Mouse (Mus musculus): ENCODE results near the gene Maml2.
"Not testable (repeated sequence)": the region's sequence is repeated elsewhere in the genome, so short reads cannot be mapped to it uniquely, and the experiment has no call there.

The Maml2 gene

GRCm38 (mm10) chr9:13684327-13684934 lies 386.7 kb downstream of the Maml2 start:
- DNase-seq: peak; percentile 64

GRCm38 (mm10) chr9:13686977-13687659 lies 389.4 kb downstream of the Maml2 start:
- peak; percentile 78 for DNase-seq

GRCm38 (mm10) chr9:13688997-13689396 lies 391.2 kb downstream of the Maml2 start:
- DNase-seq: peak; percentile 85

GRCm38 (mm10) chr9:13690321-13690720 lies 392.6 kb downstream of the Maml2 start:
- peak; percentile 73 for DNase-seq

GRCm38 (mm10) chr9:13693693-13694284 lies 396.0 kb downstream of the Maml2 start:
- DNase-seq: peak; percentile 67

- peak; percentile 86 for DNase-seq
Measured at GRCm38 (mm10) chr9:13694293-13694692, 396.5 kb downstream of the Maml2 start.

GRCm38 (mm10) chr9:13697041-13697811 lies 399.5 kb downstream of the Maml2 start:
- DNase-seq: peak; percentile 90

GRCm38 (mm10) chr9:13697869-13698268 lies 400.1 kb downstream of the Maml2 start:
- DNase-seq: peak; percentile 70

GRCm38 (mm10) chr9:13699061-13699780 lies 401.5 kb downstream of the Maml2 start:
- peak; percentile 33 for DNase-seq

- DNase-seq: peak; percentile 65
Measured at GRCm38 (mm10) chr9:13699781-13700116, 402.0 kb downstream of the Maml2 start.

- peak; percentile 92 for DNase-seq
Measured at GRCm38 (mm10) chr9:13701773-13702172, 404.0 kb downstream of the Maml2 start.

- DNase-seq: peak; percentile 92
Measured at GRCm38 (mm10) chr9:13703100-13703499, 405.3 kb downstream of the Maml2 start.

GRCm38 (mm10) chr9:13704917-13705316 lies 407.2 kb downstream of the Maml2 start:
- no peak for DNase-seq

- DNase-seq: no peak
Measured at GRCm38 (mm10) chr9:13707066-13707555, 409.4 kb downstream of the Maml2 start.

- peak; percentile 56 for DNase-seq
Measured at GRCm38 (mm10) chr9:13709436-13709835, 411.7 kb downstream of the Maml2 start.

GRCm38 (mm10) chr9:13715891-13716290 lies 418.1 kb downstream of the Maml2 start:
- DNase-seq: not testable (repeated sequence)

- peak; percentile 93 for DNase-seq
Measured at GRCm38 (mm10) chr9:13716316-13717099, 418.8 kb downstream of the Maml2 start.

- no peak for DNase-seq
Measured at GRCm38 (mm10) chr9:13748404-13748797, 450.6 kb downstream of the Maml2 start, which contains the start of gene Mtmr2. Gene Mtmr2, plus strand, starts transcription at chr9:13748410.

- DNase-seq: peak; percentile 100
Measured at GRCm38 (mm10) chr9:13748798-13749674, 451.3 kb downstream of the Maml2 start.

GRCm38 (mm10) chr9:13749675-13749998 lies 451.9 kb downstream of the Maml2 start:
- no peak for DNase-seq

GRCm38 (mm10) chr9:13752543-13752942 lies 454.8 kb downstream of the Maml2 start:
- peak; percentile 87 for DNase-seq
